Mouse (Mus musculus): ENCODE results near the gene Mrpl39. TPM values are rescaled to one million over a fixed set of nuclear protein-coding genes. Genes with fewer than 3 reads are reported as not detected.

Gene Mrpl39
- total RNA-seq, 2 experiments from 2014 or later, result 18.9 to 21.3 TPM

DNA sequence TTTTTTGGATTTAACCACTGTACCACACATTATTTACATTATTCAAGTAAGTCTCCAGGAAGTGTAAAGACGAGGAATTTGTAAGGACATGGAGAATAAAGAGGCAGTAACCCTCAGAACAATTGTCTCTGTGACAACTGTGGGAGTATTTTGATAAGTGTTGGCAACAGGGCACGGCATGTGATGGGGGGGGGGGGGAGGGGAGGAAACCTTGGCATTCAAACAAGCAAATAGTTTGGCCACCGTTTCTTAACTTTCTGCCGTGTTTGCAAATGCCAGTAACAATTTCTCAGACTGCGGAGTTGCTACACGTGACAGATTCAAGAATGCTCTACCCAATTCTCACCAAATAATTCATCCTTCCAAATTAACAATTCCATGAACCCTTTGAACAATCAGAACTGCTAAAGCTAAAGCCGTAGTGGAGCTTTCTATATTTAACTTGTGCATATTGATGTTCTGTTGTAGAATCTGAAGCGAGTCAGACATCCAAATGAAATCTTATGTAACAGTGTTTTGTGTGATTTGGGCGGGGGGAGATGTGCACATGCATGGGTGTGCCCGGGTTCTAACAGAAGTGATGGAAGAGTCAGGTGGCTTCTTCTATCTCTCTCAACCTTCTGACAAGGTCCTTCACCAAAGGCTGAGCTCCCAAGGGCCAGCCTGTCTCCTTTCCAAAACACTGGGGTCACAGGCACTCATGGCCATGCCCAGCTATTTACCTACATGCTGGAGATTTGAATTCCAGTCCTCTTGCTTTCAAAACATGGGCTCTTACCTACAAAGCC is 9.4 kb upstream of the Mrpl39 start:
- no peak for DNase-seq (ENCODE audit: low spot score in 2 of 2)

- no peak for DNase-seq (ENCODE audit: low spot score in 2 of 2)
These were observed 1.8 kb upstream of the Mrpl39 start for GRCm38 (mm10) chr16:84737358-84737757.

DNA sequence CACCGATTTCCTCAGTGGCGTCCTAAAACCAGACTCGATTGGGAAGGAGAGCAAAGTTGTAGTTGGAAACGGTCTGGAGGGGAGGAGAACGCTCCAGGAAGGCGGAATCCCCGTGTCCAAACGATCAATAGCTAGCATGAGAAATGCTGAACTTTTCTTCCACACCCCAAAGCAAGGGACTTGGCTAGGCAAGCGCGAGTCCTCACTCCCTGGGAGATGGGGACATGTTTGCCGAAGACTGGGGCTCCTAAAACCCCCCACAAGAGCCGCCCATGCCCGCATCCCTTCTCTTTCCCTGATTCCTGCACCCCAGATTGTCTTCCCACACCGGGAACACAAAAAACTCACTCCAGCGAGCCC is 756 bp downstream of the Mrpl39 start:
- DNase-seq (ENCODE audit: low spot score in 2 of 2), result no peak

- no peak for DNase-seq (ENCODE audit: low spot score in 2 of 2)
These were observed 14.9 kb downstream of the Mrpl39 start for GRCm38 (mm10) chr16:84720670-84721069.

- no peak for DNase-seq (ENCODE audit: low spot score in 2 of 2)
These were observed 17.3 kb downstream of the Mrpl39 start for GRCm38 (mm10) chr16:84718250-84718649.

GRCm38 (mm10) chr16:84717618-84718248 is 17.8 kb downstream of the Mrpl39 start:
- no peak for DNase-seq (ENCODE audit: low spot score in 2 of 2)

GRCm38 (mm10) chr16:84716724-84717617 is 18.6 kb downstream of the Mrpl39 start:
- DNase-seq (ENCODE audit: low spot score in 2 of 2), result no peak

- DNase-seq (ENCODE audit: low spot score in 2 of 2), result no peak
These were observed 19.3 kb downstream of the Mrpl39 start for GRCm38 (mm10) chr16:84716197-84716596.

GRCm38 (mm10) chr16:84714978-84715377 is 20.6 kb downstream of the Mrpl39 start:
- no peak for DNase-seq (ENCODE audit: low spot score in 2 of 2)

DNA sequence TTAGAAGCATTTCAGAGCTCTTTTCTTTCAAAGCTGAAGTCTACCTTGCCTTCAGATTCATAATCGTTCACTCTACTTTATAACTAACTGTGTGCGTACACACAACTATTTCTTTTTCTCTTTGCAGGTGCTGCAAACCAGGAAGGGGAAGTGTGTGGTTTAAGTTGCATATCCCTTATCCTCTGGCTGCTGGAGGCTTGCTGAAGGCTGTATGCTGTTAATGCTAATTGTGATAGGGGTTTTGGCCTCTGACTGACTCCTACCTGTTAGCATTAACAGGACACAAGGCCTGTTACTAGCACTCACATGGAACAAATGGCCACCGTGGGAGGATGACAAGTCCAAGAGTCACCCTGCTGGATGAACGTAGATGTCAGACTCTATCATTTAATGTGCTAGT is 21.6 kb downstream of the Mrpl39 start:
- no peak for DNase-seq (ENCODE audit: low spot score in 2 of 2)

GRCm38 (mm10) chr16:84713156-84713555 is 22.4 kb downstream of the Mrpl39 start:
- no peak for DNase-seq (ENCODE audit: low spot score in 2 of 2)

DNA sequence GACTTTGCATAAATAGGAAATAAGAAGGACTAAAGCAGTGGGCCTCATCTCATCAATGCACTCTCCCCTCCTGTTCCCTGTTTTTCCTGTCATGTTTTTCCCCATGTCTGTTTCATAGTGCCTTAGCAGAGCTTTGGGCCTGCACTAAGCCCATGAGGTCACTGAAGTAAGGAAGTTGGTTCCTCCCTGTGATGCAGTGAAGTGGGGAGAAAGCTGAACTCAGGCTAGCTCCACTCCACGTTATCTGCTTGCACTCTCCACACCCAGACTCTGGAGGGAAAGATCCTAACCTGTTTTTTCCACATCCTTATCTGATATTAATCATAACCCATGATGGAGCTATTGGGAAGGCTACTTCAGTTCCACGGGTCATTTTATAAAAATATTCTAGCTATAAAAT is 26.9 kb downstream of the Mrpl39 start:
- no peak for DNase-seq (ENCODE audit: low spot score in 2 of 2)

- DNase-seq (ENCODE audit: low spot score in 2 of 2), result no peak
These were observed 27.7 kb downstream of the Mrpl39 start for GRCm38 (mm10) chr16:84707802-84708201.

DNA sequence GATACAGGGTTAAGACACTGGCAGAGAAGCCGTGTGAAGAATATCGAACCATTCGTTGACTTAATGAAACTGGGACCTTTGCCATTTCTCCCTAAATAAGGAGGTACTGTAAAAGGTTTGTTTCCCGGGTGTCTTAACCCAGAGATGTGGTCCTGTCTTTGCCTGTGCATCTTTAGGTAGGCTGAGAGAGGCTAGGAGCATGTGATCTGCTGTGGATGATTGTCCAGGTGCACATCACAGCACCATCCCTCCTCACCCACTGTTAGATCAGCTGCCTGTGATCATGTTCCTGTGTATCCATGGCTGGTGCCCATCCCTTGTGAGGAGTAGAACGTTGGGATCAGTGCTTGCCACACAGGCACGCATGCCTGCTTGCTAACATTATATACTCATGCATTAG is 29.0 kb downstream of the Mrpl39 start:
- no peak for DNase-seq (ENCODE audit: low spot score in 2 of 2)

- no peak for DNase-seq (ENCODE audit: low spot score in 2 of 2)
These were observed 30.0 kb downstream of the Mrpl39 start for GRCm38 (mm10) chr16:84705507-84705906.

GRCm38 (mm10) chr16:84704661-84705240 is 30.8 kb downstream of the Mrpl39 start:
- DNase-seq (ENCODE audit: low spot score in 2 of 2), result no peak

GRCm38 (mm10) chr16:84703769-84704660 is 31.5 kb downstream of the Mrpl39 start:
- no peak for DNase-seq (ENCODE audit: low spot score in 2 of 2)

- peak; percentile 7 to 16 for DNase-seq (ENCODE audit: low spot score in 2 of 2)
These were observed 32.3 kb downstream of the Mrpl39 start for GRCm38 (mm10) chr16:84703129-84703768.

DNA sequence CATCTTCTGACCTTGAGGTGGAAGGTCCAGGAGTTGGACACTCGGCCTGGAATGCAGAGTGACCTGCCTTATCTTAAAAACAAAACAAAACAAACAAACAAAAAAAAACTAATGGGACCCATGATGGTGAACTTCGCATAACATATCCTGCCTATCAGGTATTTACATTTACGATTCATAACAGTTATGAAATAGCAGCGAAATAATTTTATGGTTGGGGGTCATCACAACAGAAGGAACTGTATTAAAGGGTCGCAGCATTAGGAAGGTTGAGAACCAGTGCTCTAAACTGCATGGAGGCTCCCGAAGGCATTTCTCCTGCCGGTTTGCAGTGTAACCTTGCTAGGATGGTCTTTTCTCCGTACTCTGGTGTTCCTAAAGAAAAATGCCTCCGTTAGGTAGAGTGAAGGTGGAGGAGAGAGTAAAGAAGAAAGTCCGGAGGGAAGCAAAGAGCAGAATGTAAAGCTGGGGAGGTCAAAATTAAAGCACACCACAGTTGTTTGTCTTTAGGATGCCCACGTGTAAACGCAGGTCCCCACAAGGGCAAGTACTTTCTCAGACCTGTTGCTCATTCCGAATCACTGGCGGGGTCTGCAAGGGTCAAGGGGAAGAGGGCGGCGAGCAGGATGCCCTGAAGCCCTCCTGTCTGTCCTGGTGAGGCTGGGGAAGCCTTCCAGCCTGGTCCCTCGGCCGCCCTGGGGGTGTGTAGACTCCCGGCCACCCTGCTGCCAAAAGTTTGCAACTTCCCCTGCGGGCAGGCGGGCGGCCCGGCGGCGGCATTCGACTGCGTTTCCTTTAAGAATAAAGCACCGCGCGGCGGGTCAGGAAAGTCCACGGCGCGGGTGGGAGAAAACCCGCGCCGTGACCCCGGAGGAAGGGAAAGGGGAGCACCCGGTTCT is 33.1 kb downstream of the Mrpl39 start:
- peak in 1 of 2 experiments; percentile 7 for DNase-seq (ENCODE audit: low spot score in 2 of 2)
